Mouse (Mus musculus): ENCODE measurements around the gene Fbxo40.

Gene Fbxo40

DNA sequence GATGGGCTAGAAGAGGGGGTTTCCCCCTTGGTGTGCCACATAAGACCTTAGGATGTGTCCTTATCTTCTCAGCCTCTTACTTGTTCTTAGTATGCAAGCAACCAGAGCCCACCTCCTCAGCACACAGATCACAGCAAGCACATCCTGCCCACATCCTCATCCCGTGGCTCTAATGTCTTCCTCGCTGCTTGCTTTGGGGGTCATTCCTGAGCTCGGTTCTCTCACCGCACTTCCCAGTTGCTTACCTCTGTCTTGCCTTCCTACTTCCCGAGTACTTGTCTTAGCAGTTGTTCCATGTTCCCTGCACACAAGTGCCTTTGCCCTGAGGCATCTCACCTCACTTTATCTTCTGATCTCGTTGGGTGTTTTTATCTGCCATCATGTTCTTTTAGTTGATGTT lies 68.3 kb downstream of the Fbxo40 start:
- no peak for DNase-seq (ENCODE audit: low read depth, low spot score)

- DNase-seq (ENCODE audit: low read depth, low spot score): no peak
Observed at GRCm38 (mm10) chr16:36921067-36921613, 69.1 kb downstream of the Fbxo40 start.

- DNase-seq (ENCODE audit: low read depth, low spot score): no peak
Observed at GRCm38 (mm10) chr16:36920410-36920809, 69.9 kb downstream of the Fbxo40 start.

GRCm38 (mm10) chr16:36918505-36918904 lies 71.8 kb downstream of the Fbxo40 start:
- DNase-seq (ENCODE audit: low read depth, low spot score): no peak

DNA sequence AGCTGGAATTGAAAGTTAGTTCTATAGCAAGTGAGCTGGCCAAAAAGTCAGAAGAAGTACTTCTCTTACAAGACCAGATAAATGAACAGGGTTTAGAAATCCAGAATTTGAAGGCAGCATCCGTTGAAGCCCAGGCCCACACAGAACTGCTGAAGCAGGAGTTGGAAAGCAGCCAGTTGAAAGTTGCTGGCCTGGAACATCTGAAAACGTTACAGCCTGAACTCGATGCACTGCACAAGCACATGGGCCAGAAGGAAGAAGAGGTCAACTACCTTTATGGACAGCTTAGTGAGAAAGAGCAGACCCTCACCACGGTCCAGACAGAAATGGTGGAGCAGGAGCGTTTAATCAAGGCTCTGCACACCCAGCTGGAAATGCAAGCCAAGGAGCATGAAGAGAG lies 76.1 kb downstream of the Fbxo40 start:
- DNase-seq (ENCODE audit: low read depth, low spot score): no peak
